Mouse (Mus musculus): ENCODE results near the gene Ncoa7. TPM values are rescaled to one million over a fixed set of nuclear protein-coding genes. Genes with fewer than 3 reads are reported as not detected.

The Ncoa7 gene
- polyA plus RNA-seq, 1 experiment from 2014 or later, result 6.8 TPM

- H3K36me3 ChIP-seq, result no peaks in the 10 kb centered on the region
- no peaks in the 10 kb centered on the region for H3K4me1 ChIP-seq (replicated peaks)
- H3K27ac ChIP-seq, result no peak overlapping the region
- H3K9me3 ChIP-seq, result no peaks in the 10 kb centered on the region
- H3K4me3 ChIP-seq, result no peak overlapping the region
- no peaks in the 10 kb centered on the region for H3K27me3 ChIP-seq (ENCODE audit: insufficient read depth, poor library complexity, severe bottlenecking)
- 79% methylated on average over 5 of the region's 5 CpGs for WGBS
- DNase-seq (ENCODE audit: low spot score), result no peak
Observed at GRCm38 (mm10) chr10:30775568-30775967, 27.6 kb downstream of the Ncoa7 start.

GRCm38 (mm10) chr10:30774396-30774795, 28.7 kb downstream of the Ncoa7 start:
- no peaks in the 10 kb centered on the region for H3K9me3 ChIP-seq
- H3K27ac ChIP-seq, result no peak overlapping the region
- H3K27me3 ChIP-seq (ENCODE audit: insufficient read depth, poor library complexity, severe bottlenecking), result no peaks in the 10 kb centered on the region
- 90% methylated on average over 2 of the region's 2 CpGs for WGBS
- DNase-seq (ENCODE audit: low spot score), result no peak
- no peak overlapping the region for H3K4me3 ChIP-seq
- H3K4me1 ChIP-seq (replicated peaks), result no peaks in the 10 kb centered on the region
- no peaks in the 10 kb centered on the region for H3K36me3 ChIP-seq

GRCm38 (mm10) chr10:30773181-30773580, 29.9 kb downstream of the Ncoa7 start:
- no peak overlapping the region for H3K4me3 ChIP-seq

GRCm38 (mm10) chr10:30771417-30772158, 31.5 kb downstream of the Ncoa7 start:
- Histone ChIP-seq H3K27ac (no peak overlapping the region), H3K4me1 (replicated peaks) (no peaks in the 10 kb centered on the region), H3K36me3 (no peaks in the 10 kb centered on the region), H3K27me3 (ENCODE audit: insufficient read depth, poor library complexity, severe bottlenecking) (no peaks in the 10 kb centered on the region), H3K9me3 (no peaks in the 10 kb centered on the region), H3K4me3 (no peak overlapping the region)
- DNase-seq (ENCODE audit: low spot score), result no peak
- WGBS, result 81% methylated on average over 5 of the region's 5 CpGs

More at GRCm38 (mm10) chr10:30773181-30773580, 29.9 kb downstream of the Ncoa7 start:
- no peak overlapping the region for H3K27ac ChIP-seq
- 51% methylated on average over 5 of the region's 5 CpGs for WGBS
- no peak for DNase-seq (ENCODE audit: low spot score)
- no peaks in the 10 kb centered on the region for H3K9me3 ChIP-seq
- H3K27me3 ChIP-seq (ENCODE audit: insufficient read depth, poor library complexity, severe bottlenecking), result no peaks in the 10 kb centered on the region
- H3K4me1 ChIP-seq (replicated peaks), result no peaks in the 10 kb centered on the region
- no peaks in the 10 kb centered on the region for H3K36me3 ChIP-seq

- H3K9me3 ChIP-seq, result peaks cover 3% of the 10 kb centered on the region; the same call in 1 of the 2 replicates
- DNase-seq (ENCODE audit: low spot score), result no peak
- no peaks in the 10 kb centered on the region for H3K27me3 ChIP-seq (ENCODE audit: insufficient read depth, poor library complexity, severe bottlenecking)
- H3K4me3 ChIP-seq, result no peak overlapping the region
- 0 out of 2 replicates have a peak, but pooled peaks cover 3% of the 10 kb centered on the region for H3K36me3 ChIP-seq
- WGBS, result 83% methylated on average over 1 of the region's 1 CpGs
- H3K4me1 ChIP-seq (replicated peaks), result no peaks in the 10 kb centered on the region
- H3K27ac ChIP-seq, result no peak overlapping the region
Observed at GRCm38 (mm10) chr10:30768820-30769219, 34.3 kb downstream of the Ncoa7 start.

- DNase-seq (ENCODE audit: low spot score), result no peak
- 86% methylated on average over 3 of the region's 3 CpGs for WGBS
- peaks cover 3% of the 10 kb centered on the region; the same call in 1 of the 2 replicates for H3K9me3 ChIP-seq
- H3K4me3 ChIP-seq, result no peak overlapping the region
- H3K36me3 ChIP-seq, result 0 out of 2 replicates have a peak, but pooled peaks cover 3% of the 10 kb centered on the region
- H3K27me3 ChIP-seq (ENCODE audit: insufficient read depth, poor library complexity, severe bottlenecking), result no peaks in the 10 kb centered on the region
- no peak overlapping the region for H3K27ac ChIP-seq
- no peaks in the 10 kb centered on the region for H3K4me1 ChIP-seq (replicated peaks)
Observed at GRCm38 (mm10) chr10:30768250-30768649, 34.9 kb downstream of the Ncoa7 start.

GRCm38 (mm10) chr10:30763179-30763770, 39.9 kb downstream of the Ncoa7 start:
- 0 out of 2 replicates have a peak, but pooled peaks cover 3% of the 10 kb centered on the region for H3K36me3 ChIP-seq
- WGBS, result 81% methylated on average over 8 of the region's 8 CpGs

GRCm38 (mm10) chr10:30762284-30762964, 40.7 kb downstream of the Ncoa7 start:
- H3K9me3 ChIP-seq, result peaks cover 3% of the 10 kb centered on the region; the same call in 1 of the 2 replicates
- no peak for DNase-seq (ENCODE audit: low spot score)
- H3K27ac ChIP-seq, result no peak overlapping the region
- H3K4me1 ChIP-seq (replicated peaks), result no peaks in the 10 kb centered on the region
- 85% methylated on average over 4 of the region's 4 CpGs for WGBS
- 0 out of 2 replicates have a peak, but pooled peaks cover 3% of the 10 kb centered on the region for H3K36me3 ChIP-seq
- H3K27me3 ChIP-seq (ENCODE audit: insufficient read depth, poor library complexity, severe bottlenecking), result no peaks in the 10 kb centered on the region
- no peak overlapping the region for H3K4me3 ChIP-seq

More at GRCm38 (mm10) chr10:30763179-30763770, 39.9 kb downstream of the Ncoa7 start:
- H3K27ac ChIP-seq, result no peak overlapping the region
- H3K4me1 ChIP-seq (replicated peaks), result no peaks in the 10 kb centered on the region
- no peak overlapping the region for H3K4me3 ChIP-seq
- H3K27me3 ChIP-seq (ENCODE audit: insufficient read depth, poor library complexity, severe bottlenecking), result no peaks in the 10 kb centered on the region
- DNase-seq (ENCODE audit: low spot score), result no peak
- H3K9me3 ChIP-seq, result peaks cover 3% of the 10 kb centered on the region; the same call in 1 of the 2 replicates

GRCm38 (mm10) chr10:30759360-30760147, 43.6 kb downstream of the Ncoa7 start:
- H3K27me3 ChIP-seq (ENCODE audit: insufficient read depth, poor library complexity, severe bottlenecking), result no peaks in the 10 kb centered on the region
- H3K36me3 ChIP-seq, result no peaks in the 10 kb centered on the region
- no peaks in the 10 kb centered on the region for H3K9me3 ChIP-seq
- 84% methylated on average over 8 of the region's 8 CpGs for WGBS
- DNase-seq (ENCODE audit: low spot score), result no peak
- H3K27ac ChIP-seq, result no peak overlapping the region
- H3K4me1 ChIP-seq (replicated peaks), result no peaks in the 10 kb centered on the region
- H3K4me3 ChIP-seq, result no peak overlapping the region

GRCm38 (mm10) chr10:30756064-30756463, 47.1 kb downstream of the Ncoa7 start:
- Histone ChIP-seq H3K36me3 (no peaks in the 10 kb centered on the region), H3K9me3 (no peaks in the 10 kb centered on the region), H3K27ac (no peak overlapping the region), H3K4me3 (no peak overlapping the region), H3K4me1 (replicated peaks) (no peaks in the 10 kb centered on the region), H3K27me3 (ENCODE audit: insufficient read depth, poor library complexity, severe bottlenecking) (no peaks in the 10 kb centered on the region)
- no peak for DNase-seq (ENCODE audit: low spot score)

GRCm38 (mm10) chr10:30754825-30755457, 48.2 kb downstream of the Ncoa7 start:
- H3K9me3 ChIP-seq, result no peaks in the 10 kb centered on the region
- H3K27me3 ChIP-seq (ENCODE audit: insufficient read depth, poor library complexity, severe bottlenecking), result no peaks in the 10 kb centered on the region
- 85% methylated on average over 4 of the region's 4 CpGs for WGBS
- no peaks in the 10 kb centered on the region for H3K36me3 ChIP-seq
- H3K4me3 ChIP-seq, result no peak overlapping the region
- H3K4me1 ChIP-seq (replicated peaks), result no peaks in the 10 kb centered on the region
- no peak overlapping the region for H3K27ac ChIP-seq
- DNase-seq (ENCODE audit: low spot score), result no peak

GRCm38 (mm10) chr10:30754082-30754481, 49.0 kb downstream of the Ncoa7 start:
- DNase-seq (ENCODE audit: low spot score), result no peak
- Histone ChIP-seq H3K4me1 (replicated peaks) (no peaks in the 10 kb centered on the region), H3K27me3 (ENCODE audit: insufficient read depth, poor library complexity, severe bottlenecking) (no peaks in the 10 kb centered on the region), H3K27ac (no peak overlapping the region), H3K36me3 (no peaks in the 10 kb centered on the region), H3K4me3 (no peak overlapping the region), H3K9me3 (no peaks in the 10 kb centered on the region)
- 78% methylated on average over 3 of the region's 3 CpGs for WGBS

Measured in hindbrain, embryonic 10.5 days (tissue).